Mouse (Mus musculus): Measurements from ENCODE around the gene Higd1b. TPM values are rescaled to one million over a fixed set of nuclear protein-coding genes. Genes with fewer than 3 reads are reported as not detected.

Gene Higd1b
- total RNA-seq (2021), result 1 to 10 TPM; 5.3 to 6.5 TPM
- long read RNA-seq, experiment 1, partial matches to known transcripts, result 0 of 3 reads
- long read RNA-seq, experiment 1, other reads (novel, unspliced or antisense), result 2 of 3 reads
- long read RNA-seq, experiment 2, partial matches to known transcripts, result 0 of 8 reads
- long read RNA-seq, experiment 2, other reads (novel, unspliced or antisense), result 3 of 8 reads

DNA sequence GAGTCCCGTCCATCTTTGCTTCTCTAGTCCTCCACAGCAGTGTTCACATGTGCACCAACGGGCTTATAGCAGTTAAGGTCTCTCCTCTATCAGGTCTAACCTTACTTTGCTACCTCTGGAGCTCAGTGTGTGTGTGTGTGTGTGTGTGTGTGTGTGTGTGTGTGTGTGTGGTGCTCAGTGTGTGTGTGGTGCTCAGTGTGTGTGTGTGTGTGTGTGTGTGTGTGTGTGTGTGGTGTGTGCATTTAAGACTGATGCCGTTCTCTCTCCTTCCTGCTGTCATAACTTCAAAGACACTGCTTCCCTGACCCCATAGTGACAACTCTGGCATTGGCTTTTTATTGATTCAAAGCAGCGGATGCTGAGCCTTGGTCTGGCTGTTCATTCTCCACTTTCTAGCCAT, at the start of gene Higd1b:
Gene Higd1b, plus strand, starts transcription at position 301 of the 400 bp plus-strand sequence.
- DNase-seq (ENCODE audit: low spot score in 2 of 2), result no peak

DNA sequence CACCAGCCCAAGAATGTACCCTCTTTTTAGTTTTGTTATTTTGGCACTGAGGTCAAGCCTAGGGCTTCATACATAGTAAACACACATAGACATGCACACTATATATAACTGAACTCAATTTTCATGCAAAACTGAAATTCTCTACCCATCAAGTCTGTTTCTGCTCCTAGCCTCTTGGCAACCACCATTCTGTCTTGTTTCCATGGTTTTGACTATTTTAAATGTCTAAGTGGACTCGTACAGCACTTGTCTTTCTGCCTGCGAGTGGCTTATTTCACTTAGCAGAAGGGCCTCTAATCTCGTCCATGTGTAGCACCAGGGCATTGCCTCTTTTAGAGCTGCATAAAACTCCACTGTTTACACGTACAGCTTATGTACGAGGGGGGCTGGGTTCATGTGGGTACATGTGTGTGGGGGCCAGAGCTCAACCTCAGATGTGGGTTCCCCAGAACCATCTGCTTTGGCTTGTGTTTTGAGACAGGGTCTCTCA, 47.9 kb upstream of the Higd1b start:
- DNase-seq (ENCODE audit: low spot score in 2 of 2), result no peak

DNA sequence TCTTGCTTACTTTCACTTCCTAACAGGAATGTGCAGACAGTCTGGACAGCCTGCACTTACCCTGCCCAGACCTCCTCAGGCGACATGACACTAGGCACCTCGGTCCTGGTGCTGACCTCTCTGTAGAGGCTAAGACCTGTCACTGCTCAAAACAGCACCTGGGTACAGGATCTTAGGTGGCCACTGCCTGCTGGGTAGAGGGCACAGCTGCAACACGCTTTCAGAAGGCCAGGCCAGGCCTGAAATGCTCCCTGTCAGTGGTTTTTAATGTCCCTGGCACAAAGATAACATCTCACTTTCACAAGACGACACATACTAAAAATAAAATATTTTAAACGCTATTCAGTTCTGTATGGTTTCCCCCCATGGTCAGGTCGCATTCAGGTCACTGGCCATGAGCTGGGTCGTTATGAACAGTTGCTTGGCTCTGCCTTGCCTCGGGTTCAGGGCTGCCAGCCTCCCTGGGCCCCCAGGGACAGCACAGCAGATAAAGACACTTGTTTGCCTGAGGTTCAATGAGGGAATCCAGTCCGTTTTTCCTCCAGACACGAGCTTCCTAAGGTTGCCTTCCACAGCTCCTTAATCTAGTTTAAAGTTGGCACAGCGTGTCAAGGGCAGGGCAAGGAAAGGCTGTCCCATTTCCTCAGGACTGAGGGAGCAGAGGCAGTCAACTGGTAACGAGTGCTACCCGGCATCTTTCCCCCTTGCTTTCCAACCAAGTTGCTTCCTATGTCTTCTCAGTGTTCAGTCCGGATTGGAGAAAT, 43.8 kb upstream of the Higd1b start:
- no peak for DNase-seq (ENCODE audit: low spot score in 2 of 2)

DNA sequence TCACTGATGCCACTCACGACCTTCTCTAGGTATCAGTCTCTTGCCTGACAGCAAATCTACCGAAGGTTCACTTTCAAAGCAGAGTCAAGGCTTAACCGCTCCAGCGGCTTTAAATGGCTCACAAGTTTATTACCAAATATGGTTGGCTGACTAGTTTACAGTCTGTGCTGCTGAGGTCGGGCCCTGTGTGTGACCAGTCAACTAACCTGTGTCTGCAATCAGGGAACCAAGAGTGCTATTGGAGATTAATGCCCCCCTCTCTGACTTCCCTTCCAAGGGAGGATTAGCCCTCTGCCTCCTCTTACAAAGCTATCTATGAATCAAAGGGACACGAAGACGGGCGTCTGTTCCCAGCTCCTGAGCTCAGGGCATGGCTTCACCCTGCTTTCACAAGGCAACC, 41.5 kb upstream of the Higd1b start:
- no peak for DNase-seq (ENCODE audit: low spot score in 2 of 2)

DNA sequence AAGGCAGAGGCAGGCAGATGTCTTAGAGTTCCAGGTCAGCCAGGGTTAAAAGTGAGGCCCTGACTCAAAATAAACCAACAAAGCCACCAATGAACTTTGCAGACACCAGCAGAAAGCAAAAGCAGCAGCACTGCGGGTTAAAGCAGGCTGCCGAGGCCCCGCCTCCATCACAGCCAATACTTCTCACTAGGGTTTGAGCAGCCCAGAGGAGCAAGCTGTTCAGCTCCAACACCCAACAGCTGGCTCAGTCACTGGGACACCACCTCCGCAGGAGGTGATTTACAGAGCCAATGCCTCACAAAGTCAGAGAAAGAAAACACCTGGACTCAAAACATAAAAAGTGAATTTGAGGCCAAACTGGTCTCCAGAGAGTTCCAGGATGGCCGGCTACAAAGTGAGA, 32.2 kb upstream of the Higd1b start:
- DNase-seq (ENCODE audit: low spot score in 2 of 2), result no peak

DNA sequence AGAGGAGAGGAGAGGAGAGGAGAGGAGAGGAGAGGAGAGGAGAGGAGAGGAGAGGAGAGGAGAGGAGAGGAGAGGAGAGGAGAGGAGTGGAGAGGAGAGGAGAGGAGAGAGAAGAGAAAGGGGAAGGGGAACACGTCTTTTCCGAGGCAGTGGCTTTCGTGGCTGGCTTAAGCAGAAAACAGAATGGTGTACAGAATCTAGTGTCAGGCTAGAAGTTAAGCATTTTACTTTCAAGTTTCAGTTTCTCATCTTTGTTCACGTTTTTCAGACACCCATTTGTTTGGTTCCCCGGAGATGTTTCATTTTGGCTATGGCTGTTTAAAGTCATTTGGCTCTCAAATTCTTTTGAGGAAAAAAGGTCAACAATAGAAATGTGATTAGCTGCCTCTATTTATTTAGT, 27.4 kb upstream of the Higd1b start:
- no peak for DNase-seq (ENCODE audit: low spot score in 2 of 2)

DNA sequence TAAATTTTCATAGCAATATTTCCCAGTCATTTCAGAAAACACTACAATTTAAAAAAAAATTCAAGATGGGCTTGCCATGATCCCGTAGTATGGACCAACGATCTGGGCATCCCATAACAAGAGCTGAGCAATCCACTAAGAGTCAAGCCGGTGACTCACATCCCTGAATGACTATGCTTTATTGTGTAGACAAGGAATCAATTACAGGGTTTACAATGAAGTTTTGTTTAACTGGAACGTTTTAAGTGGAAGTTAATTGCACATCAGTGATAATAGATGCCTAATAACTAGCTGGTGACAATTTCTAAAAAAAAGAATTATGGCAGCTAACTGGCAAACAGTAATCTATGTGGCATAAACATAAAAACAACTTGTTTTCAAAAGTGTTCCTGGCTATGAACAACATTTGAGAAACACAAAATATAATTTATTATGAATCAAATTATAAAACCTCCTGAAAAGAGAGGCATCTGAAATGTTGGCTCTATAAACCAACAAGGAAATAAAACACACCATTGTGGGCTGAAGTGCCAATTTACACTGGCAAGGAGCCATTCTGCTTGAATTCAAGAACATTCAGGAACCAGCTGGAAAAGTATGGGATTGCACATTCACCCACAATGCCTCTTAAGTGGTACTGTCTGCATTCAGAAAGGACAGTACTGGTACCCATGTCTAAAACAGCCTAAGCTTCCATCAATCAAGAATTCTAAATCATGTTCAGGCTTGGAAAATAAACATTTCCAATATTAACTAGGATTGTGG, 24.7 kb upstream of the Higd1b start:
- peak; percentile 16 to 59 for DNase-seq (ENCODE audit: low spot score in 2 of 2)

DNA sequence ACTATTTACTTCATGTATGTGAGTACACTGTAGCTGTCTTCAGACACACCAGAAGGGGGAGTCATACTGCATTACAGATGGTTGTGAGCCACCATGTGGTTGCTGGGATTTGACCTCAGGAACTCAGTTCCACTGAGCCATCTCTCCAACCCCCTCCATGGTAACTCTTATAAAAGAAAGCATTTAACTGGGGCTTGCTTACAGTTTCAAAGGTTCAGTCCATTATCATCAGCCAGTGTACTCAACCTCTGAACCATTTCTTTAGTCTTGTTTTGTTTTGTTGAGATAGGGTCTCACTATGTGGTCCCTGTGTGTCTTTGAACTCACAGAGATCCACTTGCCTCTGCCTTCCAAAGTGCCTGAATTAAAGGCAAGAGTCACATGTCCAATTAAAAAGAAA, 20.8 kb upstream of the Higd1b start:
- DNase-seq (ENCODE audit: low spot score in 2 of 2), result no peak

DNA sequence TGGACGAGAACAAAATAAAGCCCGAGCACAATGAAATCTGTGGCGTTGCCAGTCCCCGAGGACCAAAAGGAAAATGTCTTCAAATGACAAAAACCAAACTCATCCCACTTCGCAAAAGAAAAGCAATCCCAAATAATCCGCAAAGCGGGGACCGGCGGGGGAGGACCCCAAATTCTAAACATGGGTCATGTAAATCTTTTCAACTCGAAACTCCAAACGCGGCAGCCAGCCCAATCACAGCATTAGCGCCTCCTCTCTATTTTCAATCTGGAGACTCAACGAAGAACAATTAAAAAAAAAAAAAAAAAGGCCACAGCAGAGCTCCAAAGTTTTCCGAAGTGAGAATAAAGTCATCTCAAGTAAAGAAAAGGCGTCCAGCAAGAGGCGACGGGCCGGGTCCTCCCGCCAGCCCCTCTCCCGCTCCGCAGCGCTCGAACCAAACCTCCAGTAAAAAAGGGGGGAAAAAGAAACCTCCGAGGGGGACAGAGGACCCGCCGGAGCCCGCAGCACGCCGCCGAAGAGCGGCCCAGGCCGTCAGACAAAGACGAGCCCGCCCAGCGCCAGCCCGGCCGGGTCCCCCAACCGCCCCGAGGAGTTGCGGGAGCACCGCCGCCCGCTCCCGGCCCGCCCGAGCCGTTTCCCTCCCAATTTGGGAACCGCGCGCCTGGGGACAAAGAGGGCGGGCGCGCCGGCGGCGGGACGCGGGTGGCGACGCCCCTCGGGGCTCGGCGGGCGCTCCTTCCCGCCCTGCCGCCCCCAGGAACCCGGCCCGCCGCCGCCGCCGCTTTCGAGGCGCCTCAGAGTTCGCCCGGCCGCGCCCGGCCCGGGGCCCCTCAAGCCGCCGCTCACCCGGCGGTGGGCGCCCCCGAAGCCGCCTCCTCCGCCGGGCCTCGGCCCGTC, 17.3 kb upstream of the Higd1b start:
- DNase-seq (ENCODE audit: low spot score in 2 of 2), result no peak

DNA sequence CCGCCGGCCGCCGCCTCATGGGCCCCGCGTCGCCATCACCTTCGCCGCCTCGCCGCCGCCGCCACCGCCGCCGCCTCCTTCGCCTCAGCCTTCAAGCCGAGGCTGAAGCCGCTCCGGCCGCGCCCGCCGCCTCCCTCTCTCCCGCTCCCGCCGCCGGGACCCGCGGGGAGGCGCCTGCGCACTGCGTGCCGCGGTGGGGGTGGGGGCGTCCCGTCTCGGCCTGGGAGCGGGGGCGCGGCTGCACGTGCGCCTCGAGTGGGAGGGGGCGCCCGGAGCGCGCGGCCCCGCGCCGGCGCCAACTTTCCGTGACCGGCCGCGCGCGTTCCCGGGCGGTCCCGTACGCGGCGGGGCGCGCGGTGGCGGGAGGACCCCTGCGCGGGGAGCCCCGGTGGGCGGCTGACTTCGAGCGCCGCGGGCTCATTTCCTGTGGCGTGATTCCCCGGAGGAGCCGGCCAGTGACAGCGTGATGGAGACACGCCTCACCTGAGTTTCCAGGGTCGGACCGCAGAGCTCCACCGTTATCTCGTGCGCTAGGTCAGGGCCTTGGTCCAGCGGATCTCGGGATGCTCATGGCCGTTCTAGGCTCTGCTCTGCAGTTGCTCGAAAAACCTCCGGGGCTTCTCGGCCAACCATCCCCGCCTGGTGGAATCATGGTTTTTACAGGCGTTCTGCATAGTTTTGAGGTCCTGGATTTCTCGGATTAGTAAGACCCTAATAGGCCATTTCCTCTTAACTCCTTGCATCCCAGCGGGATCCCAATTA, 16.4 kb upstream of the Higd1b start, which contains the start of gene Gjc1:
Gene Gjc1, minus strand, starts transcription at position 680 of the 762 bp plus-strand sequence.
- peak; percentile 29 to 45 for DNase-seq (ENCODE audit: low spot score in 2 of 2)

DNA sequence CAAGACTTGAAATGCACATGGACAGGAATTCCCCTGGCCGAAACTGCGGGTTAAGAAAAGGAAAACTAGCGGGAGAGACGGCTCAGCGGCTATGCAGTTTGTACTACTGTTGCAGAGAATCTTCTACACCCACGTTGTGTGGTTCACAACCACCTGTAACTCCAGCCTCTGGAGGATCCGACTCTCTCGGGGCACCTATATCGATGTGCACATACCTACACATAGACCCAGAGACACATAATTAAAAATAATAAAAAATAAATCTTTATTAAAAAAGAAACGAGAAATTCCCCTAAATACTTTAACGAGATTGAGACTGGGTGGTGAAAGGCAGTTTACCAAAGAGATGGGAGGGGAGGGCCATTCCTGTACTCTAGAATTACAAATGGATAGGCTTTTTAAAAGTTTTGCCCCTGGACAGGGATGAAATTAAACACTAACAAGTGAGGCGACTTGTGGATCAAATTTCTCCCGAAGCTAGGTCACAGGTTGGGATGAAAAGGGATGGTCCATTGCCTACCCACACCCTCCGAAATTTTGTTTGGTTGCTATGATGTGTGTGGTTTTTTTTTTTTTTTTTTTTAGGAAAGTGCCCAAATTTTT, 15.8 kb upstream of the Higd1b start:
- DNase-seq (ENCODE audit: low spot score in 2 of 2), result no peak

DNA sequence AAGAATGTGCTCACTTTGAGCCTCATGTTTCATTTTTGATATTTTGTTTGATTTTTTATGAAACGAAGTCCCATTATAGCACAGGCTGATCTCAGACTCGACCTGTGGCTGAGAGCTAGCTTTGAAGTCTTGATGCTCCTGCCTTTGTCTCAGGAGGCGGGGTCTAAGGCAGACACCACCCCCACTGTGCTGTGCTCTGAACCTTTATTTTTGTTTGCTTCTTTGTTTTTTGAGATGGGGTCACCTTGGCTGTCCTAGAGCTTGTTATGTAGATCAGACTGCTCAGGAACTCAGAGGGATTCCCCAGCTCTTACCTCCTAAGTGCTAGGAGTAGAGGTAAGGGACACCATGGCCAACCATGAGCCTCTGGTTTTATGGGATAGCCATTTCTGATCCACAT, 15.2 kb upstream of the Higd1b start:
- DNase-seq (ENCODE audit: low spot score in 2 of 2), result no peak

DNA sequence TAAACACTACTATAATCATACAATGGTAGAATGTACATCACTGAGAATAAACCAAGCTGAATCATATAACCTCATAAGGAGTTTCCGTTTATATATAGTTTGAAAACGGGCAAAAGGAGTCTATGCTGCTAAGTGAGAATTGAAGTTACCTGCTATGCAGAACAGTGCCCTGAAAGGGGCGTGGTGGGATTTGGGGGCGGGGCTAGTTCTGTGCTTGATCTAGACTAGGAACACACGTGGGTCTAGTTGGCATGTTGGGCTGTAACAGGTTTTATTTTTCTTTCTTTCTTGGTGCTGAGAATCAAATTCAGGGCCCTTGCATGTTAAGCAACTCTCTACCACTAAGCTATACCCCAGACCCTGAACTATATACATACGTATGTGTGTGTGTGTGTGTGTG, 14.4 kb upstream of the Higd1b start:
- no peak for DNase-seq (ENCODE audit: low spot score in 2 of 2)

DNA sequence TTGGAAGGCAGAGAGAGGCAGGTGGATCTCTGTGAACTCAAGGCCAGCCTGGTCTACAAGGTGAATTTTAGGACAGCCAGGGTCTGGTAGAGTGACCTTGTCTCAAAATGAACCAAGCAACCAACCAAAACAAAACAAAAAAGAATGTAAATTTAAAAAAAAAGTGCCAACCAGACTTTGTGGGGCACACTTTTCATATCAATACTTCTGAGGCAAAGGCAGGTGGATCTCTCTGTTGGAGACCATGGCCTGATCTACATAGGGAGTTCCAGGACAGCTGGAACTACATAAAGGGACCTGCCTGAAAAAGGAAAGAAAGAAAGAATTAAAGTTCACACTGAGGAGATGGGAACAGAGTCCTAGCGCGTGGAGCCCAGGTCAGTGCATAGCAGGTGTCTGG, 9.2 kb upstream of the Higd1b start:
- DNase-seq (ENCODE audit: low spot score in 2 of 2), result no peak

DNA sequence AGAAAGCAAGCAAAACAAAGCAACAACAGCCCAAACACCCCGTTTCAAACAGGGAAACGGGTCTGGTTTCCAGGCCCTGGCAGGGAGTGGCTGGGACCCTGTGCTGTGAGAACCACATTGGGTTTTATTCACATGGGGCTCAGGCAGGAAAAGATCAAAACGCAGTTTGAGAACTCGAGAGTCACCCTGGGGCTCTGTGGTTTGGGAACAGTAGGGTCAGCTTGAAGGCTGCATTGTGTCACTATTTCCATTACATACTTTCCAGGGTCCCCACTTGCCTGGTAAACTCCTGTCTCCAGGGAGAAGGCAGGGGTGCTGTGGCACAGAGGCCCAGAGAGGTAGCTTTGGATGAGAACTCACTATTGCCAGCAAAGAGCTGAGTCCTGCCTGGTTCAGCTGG, 8.6 kb upstream of the Higd1b start:
- no peak for DNase-seq (ENCODE audit: low spot score in 2 of 2)

DNA sequence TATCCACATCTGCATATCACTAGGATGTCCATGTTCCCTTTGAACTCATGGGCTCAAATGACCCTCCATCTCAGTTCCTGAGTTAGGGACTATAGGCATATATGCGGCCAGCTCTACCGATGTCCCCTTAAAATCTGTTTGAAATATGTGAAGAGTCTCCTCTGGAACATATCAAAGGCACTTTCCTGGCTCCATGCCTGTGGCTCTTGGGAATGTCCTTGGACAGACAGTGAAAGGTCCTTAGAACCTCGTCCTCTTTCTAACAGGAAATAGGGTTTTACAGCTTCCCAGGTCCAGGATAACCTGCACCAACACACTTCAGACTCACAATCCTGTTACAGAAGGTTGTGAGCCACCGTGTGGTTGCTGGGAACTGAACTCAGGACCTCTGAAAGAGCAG, 5.4 kb upstream of the Higd1b start:
- DNase-seq (ENCODE audit: low spot score in 2 of 2), result no peak

DNA sequence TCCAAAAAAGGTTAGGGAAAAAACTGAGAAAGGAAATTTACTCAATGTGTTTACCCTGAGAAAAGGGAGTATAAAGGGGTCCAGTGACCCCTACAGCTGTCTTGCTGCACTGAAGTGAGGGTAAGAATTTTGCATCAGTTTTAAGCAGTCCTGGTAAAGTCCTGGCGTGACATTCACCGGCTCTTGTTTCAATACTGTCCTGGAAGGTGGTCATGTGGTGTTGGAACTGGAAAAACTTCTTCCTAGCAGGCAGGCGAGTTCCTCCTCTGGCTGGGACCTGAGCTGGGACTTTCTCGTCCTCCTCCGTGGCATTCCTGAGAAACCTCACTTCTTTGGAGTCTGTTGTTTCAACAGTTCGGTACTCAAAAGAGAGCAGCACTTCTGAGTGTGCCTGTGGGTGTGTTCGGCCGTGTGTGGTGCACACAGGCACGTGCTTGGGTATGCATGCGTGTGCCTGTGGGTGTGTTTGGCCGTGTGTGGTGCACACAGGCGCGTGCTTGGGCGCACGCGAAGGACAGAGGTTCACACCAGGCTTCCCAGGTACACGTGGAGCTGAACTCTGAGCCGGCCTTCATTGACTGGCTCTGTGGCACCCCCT, 2.9 kb upstream of the Higd1b start:
- DNase-seq (ENCODE audit: low spot score in 2 of 2), result no peak

DNA sequence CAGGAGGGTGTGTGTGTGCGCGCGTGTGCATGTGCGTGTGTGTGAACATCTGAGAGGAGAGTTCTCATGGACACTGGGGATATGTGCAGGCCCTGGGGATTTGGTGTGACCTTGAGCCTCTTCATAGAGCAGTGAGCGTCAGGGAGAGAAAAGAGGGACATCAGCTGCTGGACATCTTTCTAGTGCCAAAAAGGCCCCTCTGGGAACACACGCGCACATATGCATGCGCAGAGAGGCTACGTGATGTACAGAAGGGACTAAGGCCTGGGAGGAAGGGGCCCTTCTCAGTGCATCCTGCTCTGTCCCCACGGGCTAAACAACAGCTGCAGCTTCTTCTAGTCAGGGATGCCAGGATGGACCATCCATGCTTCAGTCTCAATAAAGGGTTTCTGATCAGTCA, 1.4 kb upstream of the Higd1b start:
- DNase-seq (ENCODE audit: low spot score in 2 of 2), result no peak

DNA sequence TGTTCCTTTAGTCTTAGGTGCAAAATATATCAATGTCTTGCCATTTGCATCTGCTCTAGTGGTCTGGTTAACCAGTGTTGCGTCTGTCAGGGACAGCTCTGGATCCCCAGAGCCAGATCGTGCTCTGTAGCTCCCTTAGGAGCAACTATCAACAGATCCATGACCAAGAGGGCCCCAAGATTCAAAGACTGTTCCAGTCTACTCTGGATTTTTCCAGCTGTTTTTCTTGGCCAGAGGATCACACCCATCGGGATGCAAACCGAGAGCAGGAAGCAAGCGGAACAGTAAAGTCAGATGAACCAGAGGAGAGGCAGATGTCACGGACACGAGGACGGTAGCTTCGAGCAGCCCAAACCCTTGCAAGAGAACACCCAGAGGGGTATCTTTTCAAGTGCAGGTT, 497 bp downstream of the Higd1b start:
- DNase-seq (ENCODE audit: low spot score in 2 of 2), result no peak

DNA sequence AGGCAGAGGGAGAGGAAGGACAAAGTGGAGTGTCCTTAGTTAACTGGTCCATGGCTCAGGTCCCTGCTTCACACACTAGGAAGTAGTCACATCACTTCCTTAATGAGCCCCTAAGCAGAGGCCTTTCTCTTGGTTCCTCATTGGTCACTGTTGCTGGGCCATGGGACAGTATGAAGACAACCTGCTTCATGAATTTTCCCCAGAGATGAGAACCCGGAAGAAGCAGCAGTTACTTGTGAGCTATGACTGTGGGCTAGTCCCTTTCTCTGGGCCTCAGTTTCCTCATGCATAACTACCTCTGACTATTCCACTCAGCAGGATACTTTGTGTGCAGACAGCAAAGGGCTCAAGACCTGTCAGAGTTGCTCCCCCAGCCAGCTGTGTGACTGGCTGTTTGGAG, 1.7 kb downstream of the Higd1b start:
- no peak for DNase-seq (ENCODE audit: low spot score in 2 of 2)

Data from layer of hippocampus, postnatal 14 days (tissue).